Mouse (Mus musculus): Measurements from ENCODE around the gene Lama1. TPM values are rescaled to one million over a fixed set of nuclear protein-coding genes. Genes with fewer than 3 reads are reported as not detected.

Lama1 gene
- polyA plus RNA-seq, 1 experiment: not detected

GRCm38 (mm10) chr17:67681084-67681483, 16.0 kb upstream of the Lama1 start:
- Histone ChIP-seq H3K79me2 (ENCODE audit: control insufficient read depth, insufficient read depth) (no peaks in the 10 kb centered on the region), H3K36me3 (ENCODE audit: control insufficient read depth, insufficient read depth) (no peaks in the 10 kb centered on the region), H3K79me3 (ENCODE audit: low read depth) (no peaks in the 10 kb centered on the region), H3K27me3 (ENCODE audit: control insufficient read depth, insufficient read depth, insufficient read length) (no peaks in the 10 kb centered on the region), H3ac (ENCODE audit: control insufficient read depth, insufficient read length, low read depth) (no peak overlapping the region), H3K4me3 (ENCODE audit: insufficient read depth, poor library complexity, severe bottlenecking) (no peak overlapping the region)
- TF ChIP-seq MYOD1 (IDR thresholded peaks at IDR 0.05; ENCODE audit: control insufficient read depth, insufficient read length, low read depth): no peak
- TF ChIP-seq FOSL1 (IDR thresholded peaks at IDR 0.05; ENCODE audit: insufficient read depth, low read length, poor library complexity, severe bottlenecking): no peak
- no peak for TF ChIP-seq CEBPB (IDR thresholded peaks at IDR 0.05; ENCODE audit: low read depth)
- TF ChIP-seq MAX (IDR thresholded peaks at IDR 0.05): no peak

- H3K36me3 ChIP-seq (ENCODE audit: control insufficient read depth, insufficient read depth): no peaks in the 10 kb centered on the region
- no peaks in the 10 kb centered on the region for H3K79me3 ChIP-seq (ENCODE audit: low read depth)
- no peaks in the 10 kb centered on the region for H3K79me2 ChIP-seq (ENCODE audit: control insufficient read depth, insufficient read depth)
Observed at GRCm38 (mm10) chr17:67685022-67685743, 11.9 kb upstream of the Lama1 start.

GRCm38 (mm10) chr17:67687505-67687904, 9.6 kb upstream of the Lama1 start:
- Histone ChIP-seq H3K36me3 (ENCODE audit: control insufficient read depth, insufficient read depth) (no peaks in the 10 kb centered on the region), H3ac (ENCODE audit: control insufficient read depth, insufficient read length, low read depth) (no peak overlapping the region), H3K27me3 (ENCODE audit: control insufficient read depth, insufficient read depth, insufficient read length) (no peaks in the 10 kb centered on the region), H3K4me3 (ENCODE audit: insufficient read depth, poor library complexity, severe bottlenecking) (no peak overlapping the region), H3K79me2 (ENCODE audit: control insufficient read depth, insufficient read depth) (no peaks in the 10 kb centered on the region), H3K79me3 (ENCODE audit: low read depth) (no peaks in the 10 kb centered on the region)
- no peak for TF ChIP-seq FOSL1 (IDR thresholded peaks at IDR 0.05; ENCODE audit: insufficient read depth, low read length, poor library complexity, severe bottlenecking)
- TF ChIP-seq MYOG (IDR thresholded peaks at IDR 0.05; ENCODE audit: control insufficient read depth, extremely low read depth, insufficient read length): no peak
- no peak for TF ChIP-seq USF1 (IDR thresholded peaks at IDR 0.05; ENCODE audit: low read depth)
- TF ChIP-seq MAX (IDR thresholded peaks at IDR 0.05): no peak
- no peak for TF ChIP-seq CEBPB (IDR thresholded peaks at IDR 0.05; ENCODE audit: low read depth)
- no peak for TF ChIP-seq CTCF (IDR thresholded peaks at IDR 0.05; ENCODE audit: control insufficient read depth, insufficient read depth, insufficient read length)
- TF ChIP-seq MYOD1 (IDR thresholded peaks at IDR 0.05; ENCODE audit: control insufficient read depth, insufficient read length, low read depth): no peak

More at GRCm38 (mm10) chr17:67685022-67685743, 11.9 kb upstream of the Lama1 start:
- H3ac ChIP-seq (ENCODE audit: control insufficient read depth, insufficient read length, low read depth): no peak overlapping the region
- TF ChIP-seq CEBPB (IDR thresholded peaks at IDR 0.05; ENCODE audit: low read depth) (no peak), MYOD1 (IDR thresholded peaks at IDR 0.05; ENCODE audit: control insufficient read depth, insufficient read length, low read depth) (no peak), CTCF (IDR thresholded peaks at IDR 0.05; ENCODE audit: control insufficient read depth, insufficient read depth, insufficient read length) (no peak), MYOG (IDR thresholded peaks at IDR 0.05; ENCODE audit: control insufficient read depth, extremely low read depth, insufficient read length) (no peak), FOSL1 (IDR thresholded peaks at IDR 0.05; ENCODE audit: insufficient read depth, low read length, poor library complexity, severe bottlenecking) (no peak), USF1 (IDR thresholded peaks at IDR 0.05; ENCODE audit: low read depth) (no peak), MAX (IDR thresholded peaks at IDR 0.05) (no peak)
- H3K4me3 ChIP-seq (ENCODE audit: insufficient read depth, poor library complexity, severe bottlenecking): no peak overlapping the region
- H3K27me3 ChIP-seq (ENCODE audit: control insufficient read depth, insufficient read depth, insufficient read length): no peaks in the 10 kb centered on the region

GRCm38 (mm10) chr17:67690689-67691088, 6.4 kb upstream of the Lama1 start:
- H3K36me3 ChIP-seq (ENCODE audit: control insufficient read depth, insufficient read depth): no peaks in the 10 kb centered on the region
- no peaks in the 10 kb centered on the region for H3K79me3 ChIP-seq (ENCODE audit: low read depth)
- TF ChIP-seq CEBPB (IDR thresholded peaks at IDR 0.05; ENCODE audit: low read depth) (no peak), MYOD1 (IDR thresholded peaks at IDR 0.05; ENCODE audit: control insufficient read depth, insufficient read length, low read depth) (no peak), USF1 (IDR thresholded peaks at IDR 0.05; ENCODE audit: low read depth) (no peak), MYOG (IDR thresholded peaks at IDR 0.05; ENCODE audit: control insufficient read depth, extremely low read depth, insufficient read length) (no peak), MAX (IDR thresholded peaks at IDR 0.05) (no peak), CTCF (IDR thresholded peaks at IDR 0.05; ENCODE audit: control insufficient read depth, insufficient read depth, insufficient read length) (no peak), FOSL1 (IDR thresholded peaks at IDR 0.05; ENCODE audit: insufficient read depth, low read length, poor library complexity, severe bottlenecking) (no peak)
- H3K4me3 ChIP-seq (ENCODE audit: insufficient read depth, poor library complexity, severe bottlenecking): no peak overlapping the region
- H3ac ChIP-seq (ENCODE audit: control insufficient read depth, insufficient read length, low read depth): no peak overlapping the region
- peaks cover 4% of the 10 kb centered on the region for H3K27me3 ChIP-seq (ENCODE audit: control insufficient read depth, insufficient read depth, insufficient read length)
- no peaks in the 10 kb centered on the region for H3K79me2 ChIP-seq (ENCODE audit: control insufficient read depth, insufficient read depth)

- no peak for TF ChIP-seq USF1 (IDR thresholded peaks at IDR 0.05; ENCODE audit: low read depth)
- no peak for TF ChIP-seq MAX (IDR thresholded peaks at IDR 0.05)
- no peak for TF ChIP-seq MYOG (IDR thresholded peaks at IDR 0.05; ENCODE audit: control insufficient read depth, extremely low read depth, insufficient read length)
- no peak for TF ChIP-seq FOSL1 (IDR thresholded peaks at IDR 0.05; ENCODE audit: insufficient read depth, low read length, poor library complexity, severe bottlenecking)
- no peak for TF ChIP-seq MYOD1 (IDR thresholded peaks at IDR 0.05; ENCODE audit: control insufficient read depth, insufficient read length, low read depth)
- TF ChIP-seq CEBPB (IDR thresholded peaks at IDR 0.05; ENCODE audit: low read depth): no peak
- TF ChIP-seq CTCF (IDR thresholded peaks at IDR 0.05; ENCODE audit: control insufficient read depth, insufficient read depth, insufficient read length): no peak
- Histone ChIP-seq H3K27me3 (ENCODE audit: control insufficient read depth, insufficient read depth, insufficient read length) (peaks cover 12% of the 10 kb centered on the region), H3K4me3 (ENCODE audit: insufficient read depth, poor library complexity, severe bottlenecking) (no peak overlapping the region), H3K36me3 (ENCODE audit: control insufficient read depth, insufficient read depth) (no peaks in the 10 kb centered on the region), H3K79me3 (ENCODE audit: low read depth) (no peaks in the 10 kb centered on the region), H3ac (ENCODE audit: control insufficient read depth, insufficient read length, low read depth) (no peak overlapping the region), H3K79me2 (ENCODE audit: control insufficient read depth, insufficient read depth) (no peaks in the 10 kb centered on the region)
Observed at GRCm38 (mm10) chr17:67692651-67693050, 4.4 kb upstream of the Lama1 start.

Measured in C2C12 (cell line).